Mouse (Mus musculus) liver, embryonic 14.5 days (tissue): ENCODE results near the gene Mbtps1. TPM values are rescaled to one million over a fixed set of nuclear protein-coding genes. Genes with fewer than 3 reads are reported as not detected.

Experiments
- ATAC-seq: fragments of 200-750 bp; cut with Nextera tagmentation; 2 replicates; pipeline ENCODE4 v1.8.0; 2017; ENCODE audit warnings: moderate number of reproducible peaks, mild to moderate bottlenecking, moderate library complexity; ENCODE audit not compliant: insufficient read depth
- DNase-seq, 3 experiments: peaks; one replicate each; pipeline ENCODE4 v3.0.0-alpha.2; 2012 to 2013; ENCODE audit warnings: low read depth in 3 of 3, low spot score in 3 of 3
- H3K27ac ChIP-seq: fragments of 300-500 bp; sonication (generic); 2 replicates; pipeline ENCODE4 v1.5.1; 2014; ENCODE audit warnings: moderate library complexity, mild to moderate bottlenecking, control low read depth, inconsistent platforms
- H3K27me3 ChIP-seq: fragments of 300-500 bp; sonication (generic); 2 replicates; pipeline ENCODE4 v1.6.1; 2014; ENCODE audit warnings: mild to moderate bottlenecking, low read length, moderate library complexity; ENCODE audit not compliant: control insufficient read depth, insufficient read depth
- H3K36me3 ChIP-seq: fragments of 300-500 bp; sonication (generic); replicated peaks from 2 replicates; pipeline ENCODE4 v1.6.1; 2014; ENCODE audit warnings: low read depth; ENCODE audit not compliant: control insufficient read depth, insufficient read depth
- H3K4me1 ChIP-seq, 2 experiments: fragments of 200-500 bp in 1 of 2; fragments of 300-500 bp in 1 of 2; sonication (generic) in 1 of 2; replicated peaks; 2 replicates each; pipeline ENCODE4 v1.6.1; 2012 to 2014; ENCODE audit warnings: antibody characterized with exemption in 1 of 2, inconsistent platforms in 1 of 2, low read length in 1 of 2; ENCODE audit not compliant: control insufficient read depth in 2 of 2, insufficient read depth in 2 of 2
- H3K4me2 ChIP-seq: fragments of 300-500 bp; sonication (generic); 2 replicates; pipeline ENCODE4 v1.6.1; 2014; ENCODE audit warnings: low read depth, mild to moderate bottlenecking, control low read depth, moderate library complexity
- H3K4me3 ChIP-seq, 2 experiments: fragments of 200-500 bp in 1 of 2; fragments of 300-500 bp in 1 of 2; sonication (generic) in 1 of 2; 2 replicates each; pipeline ENCODE4 v1.5.1; 2012 to 2014; ENCODE audit warnings: low read depth in 2 of 2, low read length in 2 of 2, mild to moderate bottlenecking in 2 of 2, control low read depth in 1 of 2, inconsistent platforms in 1 of 2, moderate library complexity in 1 of 2; ENCODE audit not compliant: insufficient read depth in 1 of 2
- H3K9ac ChIP-seq: fragments of 300-500 bp; sonication (generic); replicated peaks from 2 replicates; pipeline ENCODE4 v1.6.1; 2014; ENCODE audit warnings: mild to moderate bottlenecking, control low read depth, moderate library complexity
- H3K9me3 ChIP-seq: fragments of 300-500 bp; sonication (generic); 2 replicates; pipeline ENCODE4 v1.6.1; 2016; ENCODE audit warnings: low read length, mixed read lengths; ENCODE audit not compliant: control insufficient read depth
- CTCF ChIP-seq: IDR thresholded peaks from 2 replicates; pipeline ENCODE4 v1.5.1; 2016; ENCODE audit warnings: antibody characterized with exemption, low read depth, control low read depth
- EP300 ChIP-seq: IDR thresholded peaks from 2 replicates; pipeline ENCODE4 v1.6.1; 2016; ENCODE audit warnings: antibody characterized with exemption, low read depth
- WGBS: fragments of 180-500 bp; shearing (Covaris S2); extraction: QIAGEN DNeasy Blood & Tissue Kit; methylation state at CpG from one replicate; pipeline ENCODE4 v1.1.7; 2014; ENCODE audit not compliant: insufficient replicate concordance; 5-methylcytosine and 5-hydroxymethylcytosine counted together
- polyA plus RNA-seq, 2 experiments: library from polyadenylated mRNA; depleted of rRNA in 1 of 2; stranded (reverse) in 1 of 2; unstranded in 1 of 2; fragments of >200 nt; fragmentation: Nextera tagmentation in 1 of 2; extraction: Ambion mirVana in 1 of 2; gene quantifications; 2 replicates each; pipeline versions ENCODE4 v1.2.1 to v1.2.3; 2012 to 2014

Mbtps1 gene
- polyA plus RNA-seq, 2 experiments = 19.6 to 23.7 TPM

GRCm38 (mm10) chr8:119501598-119501997, 56.9 kb downstream of the Mbtps1 start, which contains the start of gene Slc38a8:
Gene Slc38a8, minus strand, starts transcription at chr8:119501698.
- Histone ChIP-seq H3K4me3 (no peak within 1 kb of the TSS), H3K27me3 (no peaks in the 10 kb centered on the region), H3K36me3 (no peaks in the 10 kb centered on the region), H3K9me3 (no peaks in the 10 kb centered on the region), H3K4me2 (no peak within 1 kb of the TSS), H3K4me1 (no peaks in the 10 kb centered on the region), H3K27ac (no peak within 1 kb of the TSS), H3K9ac (no peak within 1 kb of the TSS)
- ATAC-seq (no peak), DNase-seq (no peak)
- no peak for TF ChIP-seq EP300
- TF ChIP-seq CTCF = no peak
- 36% methylated on average over 5 of the region's 5 CpGs for WGBS

DNA sequence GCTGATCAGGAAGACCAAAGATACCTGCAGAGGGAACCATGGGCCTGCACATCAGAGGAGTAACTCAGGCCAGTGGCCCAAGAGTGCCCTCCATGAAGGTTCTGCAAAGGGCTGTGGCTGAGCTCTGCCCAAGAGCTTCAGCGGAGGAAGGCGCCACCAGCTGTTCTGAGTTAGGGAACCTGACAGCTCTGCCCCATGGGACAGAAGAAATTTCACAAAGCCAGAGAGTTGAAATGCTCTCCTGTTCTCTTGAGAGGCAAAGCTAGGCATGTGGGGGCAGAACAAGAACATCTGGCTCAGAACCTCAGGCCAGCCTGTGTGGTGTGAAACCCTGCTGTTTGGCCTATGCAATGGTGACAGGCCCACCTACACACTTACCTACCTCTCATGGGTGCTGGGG, 58.7 kb downstream of the Mbtps1 start:
- DNase-seq = no peak
- Histone ChIP-seq H3K9ac (no peak overlapping the region), H3K27me3 (no peaks in the 10 kb centered on the region)

GRCm38 (mm10) chr8:119496848-119497247, 61.7 kb downstream of the Mbtps1 start:
- H3K9ac ChIP-seq = no peak overlapping the region
- DNase-seq (no peak), ATAC-seq (no peak)

More for the DNA sequence above, 58.7 kb downstream of the Mbtps1 start:
- ATAC-seq = no peak
- Histone ChIP-seq H3K27ac (no peak overlapping the region), H3K4me2 (no peak overlapping the region), H3K36me3 (no peaks in the 10 kb centered on the region), H3K9me3 (no peaks in the 10 kb centered on the region), H3K4me3 (no peak overlapping the region), H3K4me1 (no peaks in the 10 kb centered on the region)
- 76% methylated on average over 2 of the region's 2 CpGs for WGBS
- no peak for TF ChIP-seq EP300
- TF ChIP-seq CTCF = no peak

GRCm38 (mm10) chr8:119487093-119487492, 71.4 kb downstream of the Mbtps1 start:
- TF ChIP-seq EP300 (no peak), CTCF (no peak)
- H3K4me1 ChIP-seq = peaks cover 0 to 9% of the 10 kb centered on the region in 2 experiments; a peak in 2 of 4 replicates
- H3K9ac ChIP-seq = no peak overlapping the region
- DNase-seq (no peak), ATAC-seq (no peak)
- no peaks in the 10 kb centered on the region for H3K27me3 ChIP-seq
- H3K27ac ChIP-seq = no peak overlapping the region
- no peak overlapping the region for H3K4me2 ChIP-seq
- WGBS = 69% methylated on average over 7 of the region's 7 CpGs
- H3K9me3 ChIP-seq = no peaks in the 10 kb centered on the region
- no peak overlapping the region for H3K4me3 ChIP-seq
- H3K36me3 ChIP-seq = no peaks in the 10 kb centered on the region

More at GRCm38 (mm10) chr8:119496848-119497247, 61.7 kb downstream of the Mbtps1 start:
- no peak overlapping the region for H3K4me3 ChIP-seq
- WGBS = 18% methylated on average over 6 of the region's 6 CpGs
- no peaks in the 10 kb centered on the region for H3K36me3 ChIP-seq
- H3K4me1 ChIP-seq = no peaks in the 10 kb centered on the region
- H3K4me2 ChIP-seq = no peak overlapping the region
- TF ChIP-seq CTCF (peak; percentile 78), EP300 (no peak)
- no peak overlapping the region for H3K27ac ChIP-seq
- H3K9me3 ChIP-seq = no peaks in the 10 kb centered on the region
- no peaks in the 10 kb centered on the region for H3K27me3 ChIP-seq

DNA sequence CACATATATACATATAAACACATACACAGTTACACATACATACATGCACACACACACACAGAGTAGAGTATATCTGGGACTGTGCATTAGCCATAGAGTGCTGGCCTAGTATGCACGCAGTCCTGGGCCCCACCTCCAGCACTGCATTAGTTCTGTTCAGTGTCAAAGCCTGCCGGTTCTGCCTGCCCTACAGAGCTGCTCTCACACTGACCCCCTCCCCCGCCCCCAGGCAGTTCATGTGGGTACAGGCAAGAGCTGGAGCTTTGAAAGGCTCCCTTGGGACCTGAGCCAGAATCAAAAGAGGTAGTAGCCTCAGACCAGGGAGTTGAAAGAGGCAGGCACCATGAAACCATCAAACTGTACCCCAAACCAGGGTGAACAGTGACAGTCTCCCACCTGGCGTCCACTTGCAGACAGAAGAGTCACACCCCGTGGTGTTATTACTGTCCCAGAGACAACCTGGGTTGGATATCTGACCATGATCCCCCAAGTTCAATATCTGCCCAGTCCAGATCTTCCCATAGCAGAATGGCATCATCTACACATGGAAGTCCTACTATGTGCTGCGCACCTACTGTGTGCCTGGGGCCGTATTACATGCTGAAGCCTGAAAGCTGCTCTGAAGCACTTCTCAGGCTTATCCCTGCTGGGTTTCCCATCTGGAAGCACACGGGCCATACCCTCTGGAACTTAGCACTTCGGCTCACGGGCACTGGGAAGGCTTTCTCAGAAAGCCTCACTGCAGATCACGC, 74.2 kb downstream of the Mbtps1 start:
- Histone ChIP-seq H3K9me3 (no peaks in the 10 kb centered on the region), H3K4me1 (peaks cover 0 to 5% of the 10 kb centered on the region in 2 experiments; a peak in 1 of 4 replicates), H3K4me3 (no peak overlapping the region), H3K27me3 (no peaks in the 10 kb centered on the region), H3K27ac (no peak overlapping the region), H3K9ac (no peak overlapping the region), H3K4me2 (no peak overlapping the region), H3K36me3 (no peaks in the 10 kb centered on the region)
- TF ChIP-seq CTCF (no peak), EP300 (no peak)
- ATAC-seq (no peak), DNase-seq (no peak)
- 70% methylated on average over 11 of the region's 11 CpGs for WGBS
